Mouse (Mus musculus) limb, embryonic 11.5 days (tissue): ENCODE results near the gene Lmnb2. TPM values are rescaled to one million over a fixed set of nuclear protein-coding genes. Genes with fewer than 3 reads are reported as not detected.

ENCODE experiments used
- ATAC-seq: fragments of 200-750 bp; cut with Nextera tagmentation; 2 replicates; pipeline ENCODE4 v1.8.0; 2017; ENCODE audit warnings: low read depth; ENCODE audit not compliant: insufficient number of reproducible peaks, low FRiP score, low TSS enrichment
- DNase-seq: peaks from one replicate; pipeline ENCODE4 v3.0.0-alpha.2; 2015; ENCODE audit warnings: low spot score
- H3K27ac ChIP-seq: fragments of 300-500 bp; sonication (generic); replicated peaks from 2 replicates; pipeline ENCODE4 v1.5.1; 2014; ENCODE audit warnings: low read depth, mild to moderate bottlenecking, low read length
- H3K27me3 ChIP-seq: fragments of 300-500 bp; sonication (generic); 2 replicates; pipeline ENCODE4 v1.6.1; 2014; ENCODE audit warnings: mild to moderate bottlenecking, low read length, mixed read lengths; ENCODE audit not compliant: control insufficient read depth, insufficient read depth
- H3K36me3 ChIP-seq: fragments of 300-500 bp; sonication (generic); 2 replicates; pipeline ENCODE4 v1.6.1; 2014; ENCODE audit warnings: mild to moderate bottlenecking, low read length, moderate library complexity, mixed read lengths; ENCODE audit not compliant: control insufficient read depth, insufficient read depth
- H3K4me1 ChIP-seq: fragments of 300-500 bp; sonication (generic); 2 replicates; pipeline ENCODE4 v1.6.1; 2014; ENCODE audit warnings: low read length, mixed read lengths; ENCODE audit not compliant: control insufficient read depth, insufficient read depth
- H3K4me2 ChIP-seq: fragments of 300-500 bp; sonication (generic); 2 replicates; pipeline ENCODE4 v1.6.1; 2014; ENCODE audit warnings: low read depth, mild to moderate bottlenecking, moderate library complexity; ENCODE audit not compliant: severe bottlenecking
- H3K4me3 ChIP-seq: fragments of 300-500 bp; sonication (generic); 2 replicates; pipeline ENCODE4 v1.5.1; 2014; ENCODE audit warnings: low read depth, low read length
- H3K9ac ChIP-seq: fragments of 300-500 bp; sonication (generic); 2 replicates; pipeline ENCODE4 v1.6.1; 2014; ENCODE audit warnings: mild to moderate bottlenecking, low read length
- H3K9me3 ChIP-seq: fragments of 300-500 bp; sonication (generic); 2 replicates; pipeline ENCODE4 v1.6.1; 2016; ENCODE audit warnings: low read length; ENCODE audit not compliant: control insufficient read depth
- WGBS: fragments of 180-500 bp; shearing (Covaris S2); extraction: QIAGEN DNeasy Blood & Tissue Kit; methylation state at CpG from one replicate; pipeline ENCODE4 v1.1.7; 2014; 5-methylcytosine and 5-hydroxymethylcytosine counted together
- polyA plus RNA-seq: library from polyadenylated mRNA; unstranded; fragments of >200 nt; fragmentation: Nextera tagmentation; extraction: Ambion mirVana; gene quantifications from 2 replicates; pipeline ENCODE4 v1.2.1, GENCODE M21; 2014

The Lmnb2 gene
- polyA plus RNA-seq, 1 experiment from 2014 or later: 23.3 TPM

- Histone ChIP-seq H3K9ac (no peak overlapping the region), H3K4me2 (no peak overlapping the region), H3K4me3 (no peak overlapping the region), H3K9me3 (no peaks in the 10 kb centered on the region), H3K27ac (no peak overlapping the region), H3K4me1 (no peaks in the 10 kb centered on the region), H3K36me3 (no peaks in the 10 kb centered on the region), H3K27me3 (no peaks in the 10 kb centered on the region)
- DNase-seq: no peak
- no peak for ATAC-seq
- 91% methylated on average over 5 of the region's 5 CpGs for WGBS
Observed at GRCm38 (mm10) chr10:80958979-80959637, 41.1 kb upstream of the Lmnb2 start.

- Histone ChIP-seq H3K4me3 (no peak overlapping the region), H3K36me3 (no peaks in the 10 kb centered on the region), H3K4me2 (no peak overlapping the region), H3K9ac (no peak overlapping the region), H3K9me3 (no peaks in the 10 kb centered on the region), H3K4me1 (no peaks in the 10 kb centered on the region), H3K27me3 (no peaks in the 10 kb centered on the region), H3K27ac (no peak overlapping the region)
- 64% methylated on average over 4 of the region's 4 CpGs for WGBS
- no peak for ATAC-seq
- DNase-seq: no peak
Observed at GRCm38 (mm10) chr10:80957791-80958190, 39.7 kb upstream of the Lmnb2 start.

- Histone ChIP-seq H3K4me1 (no peaks in the 10 kb centered on the region), H3K27me3 (no peaks in the 10 kb centered on the region), H3K9me3 (no peaks in the 10 kb centered on the region), H3K4me3 (no peak overlapping the region), H3K27ac (no peak overlapping the region), H3K36me3 (no peaks in the 10 kb centered on the region), H3K4me2 (no peak overlapping the region), H3K9ac (no peak overlapping the region)
- no peak for DNase-seq
- no peak for ATAC-seq
- 63% methylated on average over 6 of the region's 6 CpGs for WGBS
Observed at GRCm38 (mm10) chr10:80956901-80957300, 38.9 kb upstream of the Lmnb2 start.

GRCm38 (mm10) chr10:80956385-80956784, 38.3 kb upstream of the Lmnb2 start:
- Histone ChIP-seq H3K27me3 (no peaks in the 10 kb centered on the region), H3K36me3 (no peaks in the 10 kb centered on the region), H3K27ac (no peak overlapping the region), H3K9ac (no peak overlapping the region), H3K4me1 (no peaks in the 10 kb centered on the region), H3K4me2 (no peak overlapping the region), H3K4me3 (no peak overlapping the region), H3K9me3 (no peaks in the 10 kb centered on the region)
- DNase-seq (no peak), ATAC-seq (no peak)
- WGBS: 96% methylated on average over 8 of the region's 8 CpGs

- no peak overlapping the region for H3K9ac ChIP-seq
- DNase-seq: peak; percentile 78
- no peaks in the 10 kb centered on the region for H3K27me3 ChIP-seq
- no peaks in the 10 kb centered on the region for H3K9me3 ChIP-seq
- no peaks in the 10 kb centered on the region for H3K36me3 ChIP-seq
- no peaks in the 10 kb centered on the region for H3K4me1 ChIP-seq
- 24% methylated on average over 9 of the region's 9 CpGs for WGBS
- no peak overlapping the region for H3K4me2 ChIP-seq
- H3K27ac ChIP-seq: no peak overlapping the region
- ATAC-seq: no peak
- H3K4me3 ChIP-seq: no peak overlapping the region
Observed at GRCm38 (mm10) chr10:80955536-80955935, 37.5 kb upstream of the Lmnb2 start.

- DNase-seq (no peak), ATAC-seq (no peak)
- 88% methylated on average over 6 of the region's 6 CpGs for WGBS
- Histone ChIP-seq H3K27me3 (no peaks in the 10 kb centered on the region), H3K36me3 (no peaks in the 10 kb centered on the region), H3K4me3 (no peak overlapping the region), H3K27ac (no peak overlapping the region), H3K9me3 (no peaks in the 10 kb centered on the region), H3K9ac (no peak overlapping the region), H3K4me2 (no peak overlapping the region), H3K4me1 (no peaks in the 10 kb centered on the region)
Observed at GRCm38 (mm10) chr10:80954843-80955242, 36.8 kb upstream of the Lmnb2 start.

- 88% methylated on average over 13 of the region's 13 CpGs for WGBS
- Histone ChIP-seq H3K4me3 (no peak overlapping the region), H3K9me3 (no peaks in the 10 kb centered on the region), H3K9ac (no peak overlapping the region), H3K4me1 (no peaks in the 10 kb centered on the region), H3K27me3 (no peaks in the 10 kb centered on the region), H3K4me2 (no peak overlapping the region), H3K36me3 (no peaks in the 10 kb centered on the region), H3K27ac (no peak overlapping the region)
- ATAC-seq: no peak
- DNase-seq: no peak
Observed at GRCm38 (mm10) chr10:80954415-80954814, 36.4 kb upstream of the Lmnb2 start.

GRCm38 (mm10) chr10:80952449-80952848, 34.4 kb upstream of the Lmnb2 start:
- no peaks in the 10 kb centered on the region for H3K27me3 ChIP-seq
- DNase-seq: no peak
- ATAC-seq: no peak
- H3K9ac ChIP-seq: no peak overlapping the region
- H3K4me3 ChIP-seq: no peak overlapping the region
- no peaks in the 10 kb centered on the region for H3K4me1 ChIP-seq
- no peak overlapping the region for H3K27ac ChIP-seq
- WGBS: 74% methylated on average over 15 of the region's 15 CpGs
- H3K36me3 ChIP-seq: no peaks in the 10 kb centered on the region
- H3K9me3 ChIP-seq: no peaks in the 10 kb centered on the region
- H3K4me2 ChIP-seq: no peak overlapping the region
